ENCODE assay signal across 1 mouse cellular context in the genomic region with DNA sequence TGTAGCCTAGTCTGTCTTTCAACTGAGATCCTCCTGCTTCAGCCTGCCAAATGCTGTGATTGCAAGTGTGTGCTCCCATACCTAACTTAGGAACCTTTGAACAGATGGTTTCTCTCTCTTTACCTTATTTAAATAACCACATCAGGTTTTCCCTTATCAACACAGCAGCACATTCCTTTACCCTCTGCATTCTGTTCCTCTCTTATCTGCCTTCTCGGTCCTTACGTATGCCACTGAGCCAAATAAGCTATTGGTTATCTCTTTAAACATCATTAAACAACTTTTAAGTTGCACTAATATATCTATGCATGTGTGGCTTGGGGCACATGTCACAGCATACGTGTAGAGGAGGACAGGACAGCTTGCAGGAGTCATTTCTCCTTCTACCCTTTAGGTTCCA.
TF ChIP-seq lines count a peak whose summit lies in the region.

No protein-coding gene starts in this region.

TF ChIP-seq in MEL, 35 proteins besides CTCF, POLR2A, EP300 and RAD21 (continued from another document):
- TF ChIP-seq BHLHE40 (IDR thresholded peaks at IDR 0.05; ENCODE audit: borderline replicate concordance, low read depth, low read length), result 0 out of 2 replicates have a peak, but pooled peaks have one; percentile 25
